Mouse (Mus musculus): Measurements from ENCODE around the gene Fpr3. TPM values are rescaled to one million over a fixed set of nuclear protein-coding genes. Genes with fewer than 3 reads are reported as not detected.

The Fpr3 gene
- total and polyA plus RNA-seq, 2 experiments from 2014 or later: not detected

- no peaks in the 10 kb centered on the region for H3K4me1 ChIP-seq (ENCODE audit: insufficient read depth)
- DNase-seq (no peak), ATAC-seq (no peak)
- peaks cover 5% of the 10 kb centered on the region; the same call in 1 of the 2 replicates for H3K36me3 ChIP-seq (ENCODE audit: insufficient read depth)
- WGBS: 69% methylated on average over 10 of the region's 10 CpGs
- peak; percentile 30 for TF ChIP-seq CTCF (IDR thresholded peaks at IDR 0.05; ENCODE audit: low read depth)
- H3K9ac ChIP-seq: no peak overlapping the region
- no peaks in the 10 kb centered on the region for H3K27me3 ChIP-seq (ENCODE audit: insufficient read depth, low read length)
- H3K4me3 ChIP-seq (ENCODE audit: low read depth, low read length): no peak overlapping the region
- no peak overlapping the region for H3K27ac ChIP-seq (ENCODE audit: low read depth, low read length)
- no peak overlapping the region for H3K4me2 ChIP-seq (ENCODE audit: low read depth)
- H3K9me3 ChIP-seq (ENCODE audit: low read length): no peaks in the 10 kb centered on the region
These were observed 42.2 kb upstream of the Fpr3 start for GRCm38 (mm10) chr17:17845187-17846027.

DNA sequence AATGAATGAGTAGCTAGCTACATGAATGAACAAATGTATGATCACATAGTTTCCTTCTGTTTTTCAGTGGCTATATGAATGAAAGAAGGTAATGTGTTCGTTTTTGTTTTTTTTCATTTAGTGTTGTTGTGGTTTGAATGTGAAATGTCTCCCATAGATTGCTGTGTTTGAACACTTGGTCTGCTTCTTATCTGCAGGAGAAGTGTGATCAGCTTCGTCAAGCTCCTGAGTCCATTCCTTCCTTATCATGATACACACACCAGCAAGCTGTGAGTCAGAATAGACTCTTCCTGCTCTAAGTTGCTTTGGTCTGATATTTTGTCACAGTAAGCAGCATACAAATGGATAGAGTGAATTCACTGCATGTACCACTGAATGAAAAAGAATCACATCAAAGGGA, 38.7 kb upstream of the Fpr3 start:
- Histone ChIP-seq H3K27ac (ENCODE audit: low read depth, low read length) (no peak overlapping the region), H3K4me1 (ENCODE audit: insufficient read depth) (no peaks in the 10 kb centered on the region), H3K4me3 (ENCODE audit: low read depth, low read length) (no peak overlapping the region), H3K4me2 (ENCODE audit: low read depth) (no peak overlapping the region), H3K27me3 (ENCODE audit: insufficient read depth, low read length) (no peaks in the 10 kb centered on the region), H3K36me3 (ENCODE audit: insufficient read depth) (no peaks in the 10 kb centered on the region), H3K9me3 (ENCODE audit: low read length) (no peaks in the 10 kb centered on the region), H3K9ac (no peak overlapping the region)
- ATAC-seq (no peak), DNase-seq (no peak)
- TF ChIP-seq CTCF (IDR thresholded peaks at IDR 0.05; ENCODE audit: low read depth): no peak
- WGBS: 87% methylated on average over 2 of the region's 2 CpGs

- no peaks in the 10 kb centered on the region for H3K9me3 ChIP-seq (ENCODE audit: low read length)
- 25% methylated on average over 55 of the region's 55 CpGs for WGBS
- no peak; the same call in 1 of the 2 replicates for TF ChIP-seq CTCF (IDR thresholded peaks at IDR 0.05; ENCODE audit: low read depth)
- H3K36me3 ChIP-seq (ENCODE audit: insufficient read depth): no peaks in the 10 kb centered on the region
- peak overlapping the region; percentile 19 for H3K4me3 ChIP-seq (ENCODE audit: low read depth, low read length)
- peak overlapping the region; percentile 28; the same call in 1 of the 2 replicates for H3K9ac ChIP-seq
- no peak overlapping the region for H3K27ac ChIP-seq (ENCODE audit: low read depth, low read length)
- DNase-seq (no peak), ATAC-seq (peak; percentile 53; the same call in 1 of the 2 replicates)
- H3K4me2 ChIP-seq (ENCODE audit: low read depth): peak overlapping the region; percentile 38
- no peaks in the 10 kb centered on the region for H3K4me1 ChIP-seq (ENCODE audit: insufficient read depth)
- no peaks in the 10 kb centered on the region for H3K27me3 ChIP-seq (ENCODE audit: insufficient read depth, low read length)
These were observed 37.5 kb upstream of the Fpr3 start for GRCm38 (mm10) chr17:17849906-17850712.

- TF ChIP-seq CTCF (IDR thresholded peaks at IDR 0.05; ENCODE audit: low read depth): no peak
- Histone ChIP-seq H3K9me3 (ENCODE audit: low read length) (no peaks in the 10 kb centered on the region), H3K9ac (no peak within 1 kb of the TSS), H3K4me3 (ENCODE audit: low read depth, low read length) (no peak within 1 kb of the TSS), H3K27ac (ENCODE audit: low read depth, low read length) (no peak within 1 kb of the TSS), H3K36me3 (ENCODE audit: insufficient read depth) (no peaks in the 10 kb centered on the region), H3K4me2 (ENCODE audit: low read depth) (no peak within 1 kb of the TSS), H3K27me3 (ENCODE audit: insufficient read depth, low read length) (no peaks in the 10 kb centered on the region), H3K4me1 (ENCODE audit: insufficient read depth) (no peaks in the 10 kb centered on the region)
- WGBS: 67% methylated on average over 8 of the region's 8 CpGs
- no peak for ATAC-seq
- no peak for DNase-seq
These were observed 32.4 kb upstream of the Fpr3 start, which contains the start of gene Has1 for GRCm38 (mm10) chr17:17855064-17855838. TSS of gene Has1 (minus strand) at chr17:17855205.

DNA sequence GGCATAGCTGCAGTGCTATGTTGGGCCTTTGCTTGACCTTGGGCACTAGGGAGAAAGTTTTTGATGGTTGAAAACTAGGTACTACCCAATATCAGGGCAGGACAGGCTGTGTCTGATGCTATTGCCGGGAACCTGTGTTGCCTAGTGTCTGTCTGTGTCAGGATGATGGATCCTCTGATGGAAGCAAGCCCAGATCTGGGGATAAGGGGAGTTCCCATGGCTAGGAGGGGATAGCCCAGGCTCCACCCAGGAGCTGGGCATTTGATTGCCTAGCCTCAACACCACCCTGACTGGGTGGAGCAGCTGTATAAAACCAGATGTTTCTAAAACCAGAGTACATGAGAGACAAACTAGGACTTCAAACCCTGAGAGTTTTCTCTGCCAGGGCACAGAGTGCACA, 31.0 kb upstream of the Fpr3 start:
- 95% methylated on average over 1 of the region's 1 CpGs for WGBS
- DNase-seq (no peak), ATAC-seq (no peak)
- Histone ChIP-seq H3K27ac (ENCODE audit: low read depth, low read length) (no peak overlapping the region), H3K36me3 (ENCODE audit: insufficient read depth) (no peaks in the 10 kb centered on the region), H3K4me3 (ENCODE audit: low read depth, low read length) (no peak overlapping the region), H3K4me2 (ENCODE audit: low read depth) (no peak overlapping the region), H3K9me3 (ENCODE audit: low read length) (no peaks in the 10 kb centered on the region), H3K4me1 (ENCODE audit: insufficient read depth) (no peaks in the 10 kb centered on the region), H3K9ac (no peak overlapping the region), H3K27me3 (ENCODE audit: insufficient read depth, low read length) (no peaks in the 10 kb centered on the region)
- no peak for TF ChIP-seq CTCF (IDR thresholded peaks at IDR 0.05; ENCODE audit: low read depth)

GRCm38 (mm10) chr17:17857446-17857845, 30.2 kb upstream of the Fpr3 start:
- Histone ChIP-seq H3K4me1 (ENCODE audit: insufficient read depth) (no peaks in the 10 kb centered on the region), H3K27ac (ENCODE audit: low read depth, low read length) (no peak overlapping the region), H3K27me3 (ENCODE audit: insufficient read depth, low read length) (no peaks in the 10 kb centered on the region), H3K9me3 (ENCODE audit: low read length) (no peaks in the 10 kb centered on the region), H3K4me2 (ENCODE audit: low read depth) (no peak overlapping the region), H3K4me3 (ENCODE audit: low read depth, low read length) (no peak overlapping the region), H3K36me3 (ENCODE audit: insufficient read depth) (no peaks in the 10 kb centered on the region), H3K9ac (no peak overlapping the region)
- WGBS: 100% methylated on average over 1 of the region's 1 CpGs
- ATAC-seq (no peak), DNase-seq (no peak)
- no peak for TF ChIP-seq CTCF (IDR thresholded peaks at IDR 0.05; ENCODE audit: low read depth)
